Mouse (Mus musculus) G1E (cell line): ENCODE data around the gene Tshr.

Experiments
- CTCF ChIP-seq: IDR thresholded peaks from 2 replicates; pipeline ENCODE4 v1.5.1; 2012; ENCODE audit warnings: low read depth, low read length, inconsistent platforms, mixed read lengths
- GATA1 ChIP-seq: IDR thresholded peaks from 2 replicates; pipeline ENCODE4 v1.6.1; 2012; ENCODE audit warnings: borderline replicate concordance, low read length, inconsistent platforms, mixed read lengths
- GATA2 ChIP-seq: IDR thresholded peaks from 2 replicates; pipeline ENCODE4 v1.6.1; 2012; ENCODE audit warnings: low read depth, low read length, inconsistent platforms, borderline replicate concordance
- POLR2AphosphoS5 ChIP-seq: IDR thresholded peaks from 2 replicates; pipeline ENCODE4 v1.6.1; 2012; ENCODE audit warnings: low read depth, low read length, inconsistent platforms; ENCODE audit not compliant: insufficient replicate concordance

DNA sequence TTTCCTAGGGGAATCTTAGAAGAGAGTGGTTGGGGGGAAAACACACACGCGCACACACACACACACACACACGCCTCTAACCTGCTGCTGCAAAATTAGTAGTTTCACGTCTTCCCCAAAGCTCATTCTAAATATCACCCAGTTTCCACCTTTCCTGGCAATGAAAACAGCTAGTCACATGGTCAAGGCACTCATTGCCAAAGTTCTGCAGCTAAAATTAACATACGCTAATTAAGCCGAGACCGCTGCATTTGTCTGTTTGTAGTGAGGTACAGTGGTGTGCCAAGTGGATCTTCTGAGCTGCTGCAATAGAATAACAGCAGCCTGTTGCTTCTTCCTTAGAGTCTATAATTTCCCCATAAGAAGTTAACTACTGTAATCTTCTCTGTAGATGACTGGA is 32.5 kb downstream of the Tshr start:
- TF ChIP-seq CTCF (no peak), GATA2 (no peak), GATA1 (no peak), POLR2AphosphoS5 (no peak)
